Mouse (Mus musculus) spleen, adult 2 months (tissue): ENCODE data around the gene Usp45. TPM values are rescaled to one million over a fixed set of nuclear protein-coding genes. Genes with fewer than 3 reads are reported as not detected.

Experiments
- DNase-seq, 2 experiments: peaks; one replicate each; pipeline versions ENCODE4 v3.0.0 to v3.0.0-alpha.2; 2012 to 2021; ENCODE audit warnings: low spot score in 2 of 2, low read depth in 1 of 2
- H3K27ac ChIP-seq: fragments of 200-500 bp; 2 replicates; pipeline ENCODE4 v1.5.1; 2012; ENCODE audit warnings: low read length, inconsistent platforms; ENCODE audit not compliant: insufficient read depth
- H3K27me3 ChIP-seq: fragments of 200-500 bp; 2 replicates; pipeline ENCODE4 v1.6.1; 2012; ENCODE audit warnings: mild to moderate bottlenecking, moderate library complexity, low read length, inconsistent platforms; ENCODE audit not compliant: control insufficient read depth, insufficient read depth
- H3K36me3 ChIP-seq: fragments of 200-500 bp; 2 replicates; pipeline ENCODE4 v1.6.1; 2012; ENCODE audit warnings: mild to moderate bottlenecking, low read length, inconsistent platforms; ENCODE audit not compliant: control insufficient read depth, insufficient read depth
- H3K4me1 ChIP-seq: fragments of 200-500 bp; 2 replicates; pipeline ENCODE4 v1.6.1; 2011; ENCODE audit warnings: inconsistent platforms; ENCODE audit not compliant: control insufficient read depth, insufficient read depth, insufficient read length
- H3K4me3 ChIP-seq: fragments of 200-500 bp; 2 replicates; pipeline ENCODE4 v1.5.1; 2011; ENCODE audit warnings: mild to moderate bottlenecking, inconsistent platforms; ENCODE audit not compliant: insufficient read depth, insufficient read length; ENCODE audit errors: extremely low read depth
- CTCF ChIP-seq: fragments of 200-500 bp; IDR thresholded peaks from 2 replicates; pipeline ENCODE4 v1.5.1; 2011; ENCODE audit warnings: mild to moderate bottlenecking, inconsistent platforms; ENCODE audit not compliant: insufficient read depth, insufficient read length, insufficient replicate concordance; ENCODE audit errors: extremely low read depth
- POLR2A ChIP-seq: fragments of 200-500 bp; IDR thresholded peaks from 2 replicates; pipeline ENCODE4 v1.6.1; 2011; ENCODE audit warnings: low read depth, low read length, inconsistent platforms
- WGBS: fragments of 180-500 bp; shearing (Covaris S2); methylation state at CpG from one replicate; pipeline ENCODE4 v1.1.7; 2018; 5-methylcytosine and 5-hydroxymethylcytosine counted together
- polyA plus RNA-seq: library from polyadenylated mRNA; depleted of rRNA; stranded (reverse); fragments of >200 nt; gene quantifications from 2 replicates; pipeline ENCODE4 v1.2.3, GENCODE M21; 2012

Gene Usp45
- polyA plus RNA-seq, 1 experiment = 2.3 TPM

DNA sequence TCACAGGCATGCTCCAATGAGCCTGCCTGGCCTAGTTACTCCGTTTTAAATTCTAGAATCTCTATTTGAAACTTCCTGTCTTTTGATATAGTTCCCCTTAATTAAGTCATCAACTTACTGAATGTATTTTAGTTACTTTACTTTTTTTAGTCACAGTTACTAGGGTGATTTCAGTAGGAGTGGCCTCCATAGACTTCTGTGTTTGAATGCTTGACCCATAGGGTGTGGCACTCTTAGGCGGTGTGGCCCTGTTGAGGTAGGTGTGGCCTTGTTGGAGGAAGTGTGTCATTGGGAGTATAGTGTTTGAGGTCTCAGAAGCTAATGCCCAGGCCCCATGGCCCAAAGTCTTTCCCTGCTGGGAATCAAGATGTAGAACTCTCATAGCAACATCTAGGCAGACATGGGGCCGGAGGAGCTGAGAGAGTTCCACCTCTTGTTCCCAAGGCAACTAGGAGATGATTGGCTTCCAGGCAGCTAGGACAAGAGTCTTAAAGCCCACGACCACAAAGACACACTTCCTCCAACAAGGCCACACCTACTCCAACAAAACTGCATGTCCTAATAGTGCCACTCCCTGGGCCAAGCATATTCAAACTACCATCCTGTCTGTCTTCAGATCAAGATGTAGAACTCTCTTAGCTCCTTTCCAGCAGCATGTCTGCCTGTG, 11.7 kb upstream of the Usp45 start:
- H3K4me3 ChIP-seq = no peak overlapping the region
- peaks cover 5% of the 10 kb centered on the region for H3K36me3 ChIP-seq
- H3K27ac ChIP-seq = peak overlapping the region; percentile 81
- TF ChIP-seq CTCF = no peak
- TF ChIP-seq POLR2A = no peak
- H3K4me1 ChIP-seq = peaks cover 6% of the 10 kb centered on the region; the same call in 1 of the 2 replicates
- H3K27me3 ChIP-seq = no peaks in the 10 kb centered on the region
- DNase-seq = peak in 1 of 2 experiments; percentile 79
- WGBS = 27% methylated on average over 4 of the region's 4 CpGs

DNA sequence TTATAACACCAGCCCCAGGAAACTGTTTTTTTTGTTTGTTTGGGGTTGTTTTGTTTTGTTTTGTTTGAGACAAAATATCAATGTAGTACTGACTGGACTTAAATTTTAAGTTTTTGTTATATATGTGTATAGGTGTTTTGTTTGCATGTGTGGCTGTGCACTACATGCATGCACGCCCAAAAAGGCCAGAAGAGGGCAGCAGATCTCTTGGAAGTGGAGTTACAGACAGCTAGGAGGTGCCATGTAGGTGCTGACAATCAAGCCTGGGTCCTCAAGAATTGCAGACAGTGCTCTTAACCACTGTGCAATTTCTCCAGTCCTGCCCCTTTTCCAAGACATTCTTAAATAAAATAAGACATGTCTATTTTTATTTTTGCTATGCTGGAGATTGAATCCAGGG, 8.1 kb upstream of the Usp45 start:
- Histone ChIP-seq H3K36me3 (peaks cover 5% of the 10 kb centered on the region), H3K4me1 (peaks cover 6% of the 10 kb centered on the region; the same call in 1 of the 2 replicates), H3K4me3 (no peak overlapping the region), H3K27ac (no peak overlapping the region), H3K27me3 (no peaks in the 10 kb centered on the region)
- DNase-seq = no peak
- no peak for TF ChIP-seq POLR2A
- WGBS = 85% methylated on average over 1 of the region's 1 CpGs

DNA sequence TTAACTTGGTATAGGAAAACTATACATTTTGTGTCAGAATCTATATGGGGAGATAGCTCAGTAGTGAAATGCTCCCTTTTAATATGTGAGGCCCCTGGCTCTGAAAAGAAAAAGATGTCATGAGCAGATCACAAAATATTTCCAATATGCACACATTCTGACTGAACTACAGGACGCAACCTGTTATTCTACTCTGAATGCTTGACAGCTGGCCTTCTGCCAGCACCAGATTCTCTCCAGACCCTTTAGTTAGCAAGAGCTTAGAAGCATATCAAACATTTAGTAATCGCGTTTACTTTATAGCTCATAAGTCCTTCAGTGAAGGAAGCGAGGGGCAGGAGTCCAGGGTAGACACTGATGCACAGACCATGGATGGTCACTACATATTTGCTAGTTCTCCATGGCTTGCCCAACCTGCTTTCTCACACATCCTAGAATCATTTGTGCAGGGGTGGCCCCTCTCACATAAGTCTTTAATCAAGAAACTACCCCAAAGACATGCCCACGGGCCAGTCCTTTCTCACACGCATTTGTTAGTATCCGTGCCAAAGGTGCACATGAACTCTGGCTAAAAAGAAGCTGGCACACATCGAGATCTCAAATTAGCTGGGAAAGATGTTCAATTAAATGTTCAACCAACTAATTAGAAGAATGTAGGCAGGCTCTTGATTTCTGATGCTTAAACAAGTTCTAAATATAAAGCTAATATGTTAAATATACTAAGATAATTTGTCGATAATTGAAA, 5.4 kb upstream of the Usp45 start:
- Histone ChIP-seq H3K4me1 (no peaks in the 10 kb centered on the region), H3K27me3 (no peaks in the 10 kb centered on the region), H3K36me3 (peaks cover 5% of the 10 kb centered on the region), H3K27ac (no peak overlapping the region), H3K4me3 (no peak overlapping the region)
- no peak for DNase-seq
- WGBS = 95% methylated on average over 9 of the region's 9 CpGs
- no peak for TF ChIP-seq CTCF
- TF ChIP-seq POLR2A = no peak

DNA sequence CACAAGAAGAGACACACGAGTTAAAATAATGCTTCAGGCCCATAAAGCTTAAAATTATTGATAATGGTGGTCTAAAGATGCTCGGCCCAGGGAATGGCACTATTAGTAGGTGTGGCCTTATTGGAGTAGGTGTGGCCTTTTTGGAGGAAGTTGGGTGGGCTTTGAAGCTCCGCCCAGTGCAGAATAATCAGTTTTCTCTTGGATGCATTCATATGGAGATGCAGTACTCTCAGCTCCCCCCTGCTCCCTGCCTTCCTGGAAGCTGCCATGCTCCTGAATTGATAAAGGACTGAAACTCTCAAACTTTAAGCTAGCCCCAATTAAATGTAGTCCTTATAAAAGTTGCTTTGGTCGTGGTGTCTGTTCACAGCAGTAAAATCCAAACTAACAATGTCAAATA, 3.1 kb upstream of the Usp45 start:
- Histone ChIP-seq H3K4me3 (no peak overlapping the region), H3K36me3 (peaks cover 5% of the 10 kb centered on the region), H3K27me3 (no peaks in the 10 kb centered on the region), H3K27ac (no peak overlapping the region), H3K4me1 (no peaks in the 10 kb centered on the region)
- TF ChIP-seq CTCF (no peak), POLR2A (no peak)
- WGBS = 88% methylated on average over 4 of the region's 4 CpGs
- no peak for DNase-seq

DNA sequence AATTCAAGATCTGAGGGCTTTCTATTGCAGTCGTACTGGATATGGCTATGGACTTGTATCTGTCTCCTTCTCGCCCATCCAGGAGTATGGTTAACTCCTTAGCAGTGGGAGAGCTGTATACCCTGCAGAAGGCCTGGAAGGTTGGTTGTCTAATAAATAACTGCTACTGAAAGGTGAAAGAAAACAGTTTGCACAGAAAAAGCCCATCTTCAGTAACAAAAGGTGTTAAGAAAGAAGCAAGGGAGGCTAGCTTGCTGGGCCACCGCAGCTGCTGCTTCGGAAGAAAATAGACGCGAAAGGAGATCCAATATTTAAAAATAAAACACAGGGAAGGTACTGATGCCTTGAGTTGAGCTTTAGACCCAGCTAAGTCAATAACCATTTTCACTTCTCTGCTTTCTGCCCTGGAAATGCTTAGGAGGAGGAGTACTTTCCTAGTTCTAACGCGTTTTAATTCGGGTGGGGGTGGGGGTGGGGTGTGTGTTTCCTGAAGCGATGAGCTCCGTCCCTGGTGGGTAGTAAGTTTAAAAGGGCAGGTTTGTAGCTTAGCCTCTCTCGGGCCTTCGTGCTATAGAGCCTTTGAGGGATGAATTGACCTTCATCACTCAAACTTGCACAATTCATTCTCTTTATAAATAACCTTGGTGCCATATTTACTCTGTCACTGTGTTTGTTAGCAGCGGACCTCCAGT, 639 bp upstream of the Usp45 start:
- H3K36me3 ChIP-seq = no peaks in the 10 kb centered on the region
- DNase-seq = no peak
- H3K4me3 ChIP-seq = peak overlapping the region; percentile 100
- peak overlapping the region; percentile 1; the same call in 1 of the 2 replicates for H3K27ac ChIP-seq
- no peaks in the 10 kb centered on the region for H3K4me1 ChIP-seq
- no peaks in the 10 kb centered on the region for H3K27me3 ChIP-seq
- no peak for TF ChIP-seq POLR2A
- no peak for TF ChIP-seq CTCF
- WGBS = 22% methylated on average over 14 of the region's 14 CpGs

DNA sequence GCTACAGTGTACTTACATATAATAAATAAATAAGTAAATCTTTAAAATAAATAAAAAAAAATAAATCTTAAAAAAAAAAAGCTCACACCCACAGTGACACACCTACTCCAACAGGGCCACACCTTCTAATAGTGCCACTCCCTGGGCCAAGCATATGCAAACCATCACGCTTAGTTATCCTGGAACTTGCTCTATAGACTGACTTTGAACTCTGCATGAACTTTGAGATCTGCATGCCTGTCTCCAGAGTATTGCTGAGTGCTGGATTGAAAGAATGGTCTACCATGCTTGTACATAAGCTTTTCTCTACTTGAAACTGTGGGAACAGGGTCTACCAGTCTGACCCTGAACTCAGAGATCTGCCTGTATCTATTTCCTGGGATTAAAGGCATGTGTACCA, 4.1 kb downstream of the Usp45 start:
- no peak for DNase-seq
- no peak overlapping the region for H3K4me3 ChIP-seq
- H3K27me3 ChIP-seq = no peaks in the 10 kb centered on the region
- TF ChIP-seq CTCF (no peak), POLR2A (no peak)
- H3K27ac ChIP-seq = no peak overlapping the region
- H3K4me1 ChIP-seq = no peaks in the 10 kb centered on the region
- 93% methylated on average over 1 of the region's 1 CpGs for WGBS
- no peaks in the 10 kb centered on the region for H3K36me3 ChIP-seq
